Mouse (Mus musculus): Measurements from ENCODE around the gene Akap2.

DNA sequence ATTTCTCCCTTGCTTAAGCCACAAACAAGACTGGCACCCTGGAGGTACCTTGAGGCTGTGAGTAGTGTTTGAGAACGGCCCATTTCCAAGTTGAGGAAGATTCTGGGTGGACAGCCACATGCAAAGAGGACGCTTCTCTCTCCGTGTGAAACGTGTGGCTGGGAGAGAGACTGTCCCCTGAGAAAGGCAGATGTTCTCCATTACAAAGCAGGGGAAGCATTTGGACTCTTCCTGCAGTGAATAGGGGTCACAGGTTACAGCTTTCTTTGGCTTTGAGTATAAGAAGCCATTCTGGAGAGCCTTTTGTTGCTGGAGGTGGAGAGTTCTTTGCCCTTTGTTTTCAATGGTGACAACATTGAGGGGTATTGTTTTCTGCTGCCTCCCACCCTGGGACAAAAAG is 48.3 kb downstream of the Akap2 start:
- no peak for TF ChIP-seq CTCF (IDR thresholded peaks at IDR 0.05; ENCODE audit: low read depth)
- no peak for TF ChIP-seq EP300 (optimal IDR thresholded peaks at IDR 0.05)

Measured in stomach, postnatal 0 days (tissue).